Mouse (Mus musculus): ENCODE results near the gene Celsr1. TPM values are rescaled to one million over a fixed set of nuclear protein-coding genes. Genes with fewer than 3 reads are reported as not detected.
A peak's percentile ranks its signal among the peaks of the same experiment; 100 is the strongest.

Gene Celsr1
- total RNA-seq (2021), result 1 to 10 TPM; 4.1 to 4.7 TPM

DNA sequence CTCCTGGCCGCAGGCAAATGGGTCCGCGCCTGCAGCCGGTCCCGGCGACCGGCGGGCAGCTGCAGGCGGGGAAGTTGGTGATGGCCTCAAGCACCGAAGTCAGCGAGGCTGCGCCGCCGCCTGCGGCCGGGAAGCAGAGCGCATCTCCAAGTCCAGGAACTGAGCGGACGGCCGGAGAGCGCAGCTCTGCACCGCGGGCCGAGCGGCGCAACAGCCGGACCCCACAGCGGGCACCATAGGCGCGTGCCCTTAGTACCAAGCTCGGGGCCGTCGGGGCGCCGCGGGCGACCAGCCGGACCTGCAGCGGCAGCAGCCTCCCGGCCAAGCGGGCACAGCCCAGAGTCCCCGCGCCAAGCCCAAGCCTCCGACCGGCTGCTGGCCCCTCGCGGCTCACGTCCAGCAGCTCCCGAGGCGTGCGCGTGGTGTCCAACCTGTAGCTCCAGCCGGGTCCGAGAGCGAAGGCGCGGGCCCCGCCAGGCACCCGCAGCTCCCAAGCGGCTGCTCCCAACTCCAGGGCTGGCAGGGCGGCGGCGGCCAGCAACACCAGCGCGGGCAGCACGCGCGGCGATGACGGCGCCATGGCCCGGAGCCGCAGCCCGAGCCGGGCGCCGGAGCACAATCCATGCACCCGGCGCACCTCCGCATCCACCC, at the start of gene Celsr1:
TSS of gene Celsr1 (minus strand) at position 587 of the 651 bp plus-strand sequence.
- no peak for DNase-seq

GRCm38 (mm10) chr15:86083261-86083741, 49.7 kb upstream of the Celsr1 start:
- no peak for DNase-seq

DNA sequence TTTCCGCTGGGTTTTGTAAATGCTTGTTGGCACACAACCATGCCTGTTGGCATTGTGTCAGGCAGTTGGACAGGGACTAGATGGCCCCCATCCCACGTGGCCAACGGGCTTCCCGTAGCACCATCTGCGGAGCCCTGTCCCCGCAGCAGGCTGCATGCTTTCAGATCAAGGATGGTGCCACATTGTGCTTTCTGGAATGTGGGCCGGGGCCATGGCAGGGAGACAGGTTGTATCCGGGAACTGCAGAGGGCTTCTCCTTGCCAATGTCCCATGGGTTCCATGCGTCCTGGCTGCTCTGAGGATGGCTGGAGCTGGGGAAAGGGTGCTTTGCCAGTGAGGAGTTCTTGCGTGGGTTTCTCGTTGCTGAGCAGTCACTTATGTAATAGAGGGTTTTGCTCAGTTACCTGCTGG, 49.0 kb upstream of the Celsr1 start:
- peak; percentile 20 to 29 for DNase-seq

- DNase-seq, result no peak
Observed at GRCm38 (mm10) chr15:86081654-86082053, 48.1 kb upstream of the Celsr1 start.

GRCm38 (mm10) chr15:86080408-86080807, 46.8 kb upstream of the Celsr1 start:
- no peak for DNase-seq

GRCm38 (mm10) chr15:86079876-86080275, 46.3 kb upstream of the Celsr1 start:
- DNase-seq, result no peak

GRCm38 (mm10) chr15:86079467-86079866, 45.9 kb upstream of the Celsr1 start:
- no peak for DNase-seq

- no peak for DNase-seq
Observed at GRCm38 (mm10) chr15:86078481-86079216, 45.1 kb upstream of the Celsr1 start.

GRCm38 (mm10) chr15:86077934-86078333, 44.4 kb upstream of the Celsr1 start:
- DNase-seq, result no peak

GRCm38 (mm10) chr15:86076378-86076777, 42.8 kb upstream of the Celsr1 start:
- DNase-seq, result no peak

- DNase-seq, result no peak
Observed at GRCm38 (mm10) chr15:86076048-86076315, 42.4 kb upstream of the Celsr1 start.

- DNase-seq, result no peak
Observed at GRCm38 (mm10) chr15:86075305-86076047, 41.9 kb upstream of the Celsr1 start.

DNA sequence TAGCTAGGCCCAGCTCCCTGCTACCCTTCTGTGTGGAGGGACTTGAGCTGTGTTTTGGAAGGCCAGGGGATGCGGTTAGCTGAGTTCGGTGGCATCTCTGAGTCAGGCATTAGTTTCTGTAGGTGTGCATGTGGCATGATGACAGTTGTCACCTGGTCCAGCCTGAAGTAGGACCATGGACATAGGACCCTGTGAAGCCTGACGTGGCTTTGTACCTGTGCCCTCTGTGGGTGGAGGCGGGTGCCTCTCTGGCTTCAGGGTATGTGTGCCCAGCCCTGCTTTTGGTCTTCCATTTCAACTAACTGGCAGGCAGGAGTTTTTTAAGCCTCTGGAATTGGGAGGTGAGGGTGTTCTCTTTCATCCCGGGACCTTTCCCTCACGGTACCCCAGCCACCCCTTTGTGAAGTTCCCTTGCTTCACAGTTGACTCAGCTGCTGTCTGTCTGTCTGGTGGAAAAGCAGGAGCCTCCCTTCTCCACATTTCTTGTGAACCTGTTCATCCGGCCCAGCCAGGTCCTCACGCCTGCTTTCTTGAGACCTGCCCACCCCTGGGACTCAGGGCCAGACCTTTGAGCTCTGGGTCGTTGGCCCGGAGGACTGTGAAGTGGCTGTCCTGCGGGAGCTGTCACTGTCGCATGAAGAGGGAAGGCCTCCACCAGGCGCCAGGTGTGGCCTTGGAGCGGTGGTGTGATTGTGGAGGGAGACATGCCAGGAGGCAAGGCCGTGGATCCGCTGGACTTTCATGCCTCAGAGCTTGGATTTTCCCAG, 40.8 kb upstream of the Celsr1 start:
- no peak for DNase-seq

- DNase-seq, result no peak
Observed at GRCm38 (mm10) chr15:86071166-86071565, 37.6 kb upstream of the Celsr1 start.

DNA sequence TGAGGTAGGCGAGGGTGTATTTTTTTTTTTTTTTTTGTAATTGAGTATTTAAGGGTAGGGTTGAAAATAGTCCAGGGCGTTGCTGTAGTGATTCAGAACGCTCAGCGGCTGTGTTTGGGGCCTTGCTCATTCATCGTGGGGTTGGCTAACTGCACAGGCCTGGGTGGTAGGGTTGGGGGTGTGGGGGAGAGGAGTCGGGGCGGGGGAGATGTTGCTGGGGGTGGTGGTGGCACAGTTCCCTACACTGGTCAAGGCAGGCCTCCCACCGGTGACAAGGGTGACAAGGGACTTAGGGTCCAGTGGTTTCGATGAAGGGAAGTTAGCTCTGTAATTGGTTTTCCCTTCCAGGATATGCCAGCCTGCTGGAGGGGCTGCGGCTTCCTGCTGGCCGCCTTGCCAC, 36.8 kb upstream of the Celsr1 start:
- DNase-seq, result no peak

DNA sequence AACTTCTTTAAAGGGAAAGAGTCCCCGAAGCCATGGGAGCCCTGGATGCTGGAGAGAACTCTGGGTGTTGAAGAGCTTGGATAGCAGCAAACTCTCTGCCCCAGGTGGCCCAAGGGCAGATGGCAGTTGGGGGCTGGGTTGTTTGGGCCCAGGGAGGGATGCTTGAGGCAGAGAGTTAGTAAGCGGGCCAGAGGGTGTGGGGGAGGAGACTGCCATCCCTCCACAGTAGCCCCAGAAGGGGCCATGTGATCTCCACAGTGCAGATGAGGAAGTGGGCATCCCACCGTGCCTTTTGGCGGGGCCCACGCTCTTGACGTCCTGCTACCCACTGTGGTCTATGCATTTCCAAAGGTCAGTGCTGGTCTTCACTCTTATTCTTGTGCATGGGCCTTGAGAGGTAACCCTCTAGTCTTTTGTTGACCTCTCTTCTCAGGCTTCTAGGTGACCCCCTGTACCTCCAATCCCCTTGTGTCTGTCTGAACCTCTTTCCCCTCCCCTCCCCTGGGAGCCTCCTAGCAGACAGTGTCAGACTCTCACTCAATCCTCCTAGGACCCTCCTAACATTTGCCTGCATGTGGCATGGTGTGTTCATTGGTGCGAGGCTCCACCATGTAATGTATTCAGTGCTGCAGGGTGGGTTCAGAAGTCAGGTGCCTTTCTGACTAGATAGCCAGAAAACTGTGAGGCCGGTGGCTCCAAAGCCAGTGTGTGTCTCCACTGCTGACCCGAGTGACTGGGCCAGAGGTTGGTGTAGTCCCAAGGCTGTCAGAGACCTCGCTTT, 35.6 kb upstream of the Celsr1 start:
- no peak for DNase-seq

DNA sequence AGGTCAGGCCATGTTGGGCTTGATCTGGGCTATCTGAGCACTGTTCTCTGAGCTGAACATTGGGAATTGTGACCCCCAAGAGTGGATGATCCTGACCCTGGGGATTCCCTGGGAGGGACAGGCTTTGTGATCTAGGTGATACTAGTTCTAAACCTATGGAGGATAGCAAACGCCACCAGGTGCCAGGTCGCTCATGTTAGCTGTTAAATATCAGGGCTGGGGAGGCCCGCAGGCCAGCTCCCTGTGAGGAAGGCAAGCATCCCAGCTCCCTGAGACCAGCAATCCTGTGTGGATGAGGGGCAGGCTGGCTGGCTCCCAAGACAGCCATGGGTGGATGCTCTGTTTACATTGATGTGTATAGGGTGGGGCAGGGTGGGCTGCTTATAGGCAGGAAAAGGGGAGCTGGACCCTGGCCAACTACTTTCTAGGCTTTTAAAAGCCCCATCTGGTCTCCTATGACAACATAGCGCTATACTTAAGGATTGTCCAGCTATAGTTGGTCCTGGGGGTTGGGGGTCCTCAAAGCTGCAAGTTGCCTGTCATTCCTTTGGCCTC, 34.4 kb upstream of the Celsr1 start:
- DNase-seq, result no peak

GRCm38 (mm10) chr15:86067581-86067910, 34.0 kb upstream of the Celsr1 start:
- DNase-seq, result no peak

DNA sequence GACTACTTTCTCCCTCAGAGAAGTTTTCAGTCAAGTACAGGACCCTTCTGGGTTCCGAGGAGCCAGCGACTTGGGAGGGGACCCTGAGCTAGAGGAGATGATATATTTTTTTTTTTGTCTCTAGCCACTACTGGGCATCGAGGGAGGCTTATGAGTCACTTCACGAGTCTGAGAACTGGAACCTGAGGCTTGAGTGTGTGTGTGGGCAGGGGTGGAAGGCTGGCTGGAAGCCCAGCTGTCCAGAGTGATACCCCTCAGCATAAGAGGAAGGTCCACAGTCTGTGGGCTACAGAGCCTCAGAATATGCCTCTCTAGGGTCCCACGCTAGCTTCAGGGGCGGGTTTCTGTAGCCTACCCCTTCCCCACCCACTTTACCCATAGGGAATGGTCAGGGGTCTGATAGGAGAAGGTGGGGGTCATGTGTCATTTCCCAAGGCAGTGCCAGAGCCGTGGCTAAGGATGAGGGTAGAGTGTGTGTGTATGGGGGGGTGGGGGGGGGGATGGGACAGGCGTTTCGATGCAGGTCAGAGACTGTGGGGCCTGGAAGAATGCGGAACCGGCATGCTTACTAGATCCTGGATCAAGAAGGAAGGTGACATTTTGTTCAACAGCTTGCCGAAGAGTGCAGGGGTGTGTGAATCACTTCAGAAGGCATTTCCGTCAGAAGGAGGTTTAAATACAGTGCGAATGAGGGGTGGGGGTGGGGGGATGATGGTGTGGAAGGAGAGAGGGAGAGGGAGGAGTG, 33.4 kb upstream of the Celsr1 start:
- no peak for DNase-seq

DNA sequence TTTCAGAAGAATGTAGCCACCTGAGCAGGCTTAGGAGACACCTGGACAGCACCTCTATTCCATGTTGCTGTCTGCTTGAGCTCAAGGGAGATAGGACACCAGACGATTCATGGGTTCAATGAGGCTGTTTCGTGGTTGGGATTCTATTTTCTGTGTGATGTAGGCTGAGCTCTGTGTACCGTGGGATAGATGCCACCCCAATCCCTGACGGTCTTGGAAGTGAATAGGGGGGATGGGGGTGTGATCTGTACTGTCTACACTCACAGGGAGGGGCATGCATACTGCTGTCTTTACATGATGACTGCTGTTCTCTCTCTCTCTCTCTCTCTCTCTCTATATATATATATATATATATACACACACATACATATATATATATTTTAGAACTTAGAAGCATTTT, 31.8 kb upstream of the Celsr1 start:
- no peak for DNase-seq

GRCm38 (mm10) chr15:86064850-86065229, 31.3 kb upstream of the Celsr1 start:
- DNase-seq, result no peak

All from layer of hippocampus, postnatal 36 days (tissue).